Mouse (Mus musculus) embryonic facial prominence, embryonic 14.5 days (tissue): ENCODE data around the gene Luzp1. TPM values are rescaled to one million over a fixed set of nuclear protein-coding genes. Genes with fewer than 3 reads are reported as not detected.
A peak's percentile ranks its signal among the peaks of the same experiment; 100 is the strongest.

Experiments used
- ATAC-seq: fragments of 200-750 bp; cut with Nextera tagmentation; 2 replicates; pipeline ENCODE4 v1.8.0; 2017; ENCODE audit warnings: low read depth, moderate number of reproducible peaks, moderate TSS enrichment
- DNase-seq: peaks from one replicate; pipeline ENCODE4 v3.0.0-alpha.2; 2015; ENCODE audit warnings: low spot score
- H3K27ac ChIP-seq: fragments of 300-500 bp; sonication (generic); replicated peaks from 2 replicates; pipeline ENCODE4 v1.5.1; 2014; ENCODE audit warnings: low read depth, mild to moderate bottlenecking, low read length, moderate library complexity
- H3K27me3 ChIP-seq: fragments of 300-500 bp; sonication (generic); replicated peaks from 2 replicates; pipeline ENCODE4 v1.6.1; 2014; ENCODE audit warnings: low read length; ENCODE audit not compliant: control insufficient read depth, insufficient read depth
- H3K36me3 ChIP-seq: fragments of 300-500 bp; sonication (generic); 2 replicates; pipeline ENCODE4 v1.6.1; 2014; ENCODE audit warnings: low read length, mixed read lengths; ENCODE audit not compliant: control insufficient read depth, insufficient read depth
- H3K4me1 ChIP-seq: fragments of 300-500 bp; sonication (generic); 2 replicates; pipeline ENCODE4 v1.6.1; 2014; ENCODE audit warnings: antibody characterized with exemption, low read length; ENCODE audit not compliant: control insufficient read depth, insufficient read depth
- H3K4me2 ChIP-seq: fragments of 300-500 bp; sonication (generic); 2 replicates; pipeline ENCODE4 v1.6.1; 2014; ENCODE audit warnings: low read depth, mild to moderate bottlenecking, low read length, moderate library complexity, mixed read lengths
- H3K4me3 ChIP-seq: fragments of 300-500 bp; sonication (generic); 2 replicates; pipeline ENCODE4 v1.5.1; 2014; ENCODE audit warnings: low read depth, mild to moderate bottlenecking, low read length
- H3K9ac ChIP-seq: fragments of 300-500 bp; sonication (generic); 2 replicates; pipeline ENCODE4 v1.6.1; 2014; ENCODE audit warnings: low read depth, mild to moderate bottlenecking, low read length, moderate library complexity, mixed read lengths
- H3K9me3 ChIP-seq: fragments of 300-500 bp; sonication (generic); 2 replicates; pipeline ENCODE4 v1.6.1; 2016; ENCODE audit warnings: low read length; ENCODE audit not compliant: control insufficient read depth
- WGBS: fragments of 180-500 bp; shearing (Covaris S2); extraction: QIAGEN DNeasy Blood & Tissue Kit; methylation state at CpG from one replicate; pipeline ENCODE4 v1.1.7; 2014; 5-methylcytosine and 5-hydroxymethylcytosine counted together
- polyA plus RNA-seq: library from polyadenylated mRNA; unstranded; fragments of >200 nt; fragmentation: Nextera tagmentation; extraction: Ambion mirVana; gene quantifications from 2 replicates; pipeline ENCODE4 v1.2.1, GENCODE M21; 2014

Gene Luzp1
- polyA plus RNA-seq, result 83.4 and 99.5 TPM in 2 replicates

GRCm38 (mm10) chr4:136469371-136469903 is at the start of gene Luzp1:
Gene Luzp1, plus strand, starts transcription at chr4:136469761.
- Histone ChIP-seq H3K27me3 (no peaks in the 10 kb centered on the region), H3K27ac (peak within 1 kb of the TSS; percentile 98), H3K9ac (peak within 1 kb of the TSS; percentile 94), H3K9me3 (no peaks in the 10 kb centered on the region), H3K4me3 (peak within 1 kb of the TSS; percentile 89), H3K4me2 (peak within 1 kb of the TSS; percentile 59), H3K36me3 (no peaks in the 10 kb centered on the region), H3K4me1 (peaks cover 30% of the 10 kb centered on the region)
- 3% methylated on average over 19 of the region's 36 CpGs for WGBS
- DNase-seq (peak; percentile 95), ATAC-seq (peak; percentile 92)

- Histone ChIP-seq H3K27ac (no peak within 1 kb of the TSS), H3K9ac (peak within 1 kb of the TSS; percentile 64), H3K9me3 (no peaks in the 10 kb centered on the region), H3K36me3 (no peaks in the 10 kb centered on the region), H3K4me3 (peak within 1 kb of the TSS; percentile 56), H3K4me2 (peak within 1 kb of the TSS; percentile 94), H3K27me3 (peaks cover 31% of the 10 kb centered on the region), H3K4me1 (peaks cover 5% of the 10 kb centered on the region; the same call in 1 of the 2 replicates)
- 72% methylated on average over 9 of the region's 9 CpGs for WGBS
- DNase-seq, result no peak
- no peak for ATAC-seq
These were observed 46.3 kb upstream of the Luzp1 start, which contains the start of gene Htr1d for GRCm38 (mm10) chr4:136423224-136423623. Gene Htr1d, plus strand, starts transcription at chr4:136423524.

- H3K27ac ChIP-seq, result no peak overlapping the region
- ATAC-seq, result peak; percentile 54
- peak; percentile 22 for DNase-seq
- peaks cover 31% of the 10 kb centered on the region for H3K27me3 ChIP-seq
- WGBS, result 1% methylated on average over 53 of the region's 70 CpGs
- no peaks in the 10 kb centered on the region for H3K9me3 ChIP-seq
- peak overlapping the region; percentile 56 for H3K4me3 ChIP-seq
- H3K9ac ChIP-seq, result peak overlapping the region; percentile 64
- H3K36me3 ChIP-seq, result no peaks in the 10 kb centered on the region
- peak overlapping the region; percentile 94 for H3K4me2 ChIP-seq
- H3K4me1 ChIP-seq, result peaks cover 5% of the 10 kb centered on the region; the same call in 1 of the 2 replicates
These were observed 45.2 kb upstream of the Luzp1 start for GRCm38 (mm10) chr4:136424120-136424999.

GRCm38 (mm10) chr4:136425000-136425288 is 44.6 kb upstream of the Luzp1 start:
- Histone ChIP-seq H3K9me3 (no peaks in the 10 kb centered on the region), H3K4me2 (peak overlapping the region; percentile 94), H3K4me1 (peaks cover 5% of the 10 kb centered on the region; the same call in 1 of the 2 replicates), H3K27me3 (peaks cover 31% of the 10 kb centered on the region), H3K27ac (no peak overlapping the region), H3K9ac (peak overlapping the region; percentile 64), H3K4me3 (peak overlapping the region; percentile 56), H3K36me3 (no peaks in the 10 kb centered on the region)
- DNase-seq (peak; percentile 4), ATAC-seq (no peak)
- WGBS, result 5% methylated on average over 15 of the region's 15 CpGs

GRCm38 (mm10) chr4:136430609-136431375 is 38.8 kb upstream of the Luzp1 start:
- no peak overlapping the region for H3K9ac ChIP-seq
- peak; percentile 67 for ATAC-seq

GRCm38 (mm10) chr4:136431376-136431693 is 38.2 kb upstream of the Luzp1 start:
- no peaks in the 10 kb centered on the region for H3K27me3 ChIP-seq
- DNase-seq, result peak; percentile 80
- H3K9ac ChIP-seq, result no peak overlapping the region
- no peak overlapping the region for H3K27ac ChIP-seq
- H3K4me1 ChIP-seq, result no peaks in the 10 kb centered on the region; the same call in 1 of the 2 replicates
- H3K36me3 ChIP-seq, result no peaks in the 10 kb centered on the region
- no peak overlapping the region for H3K4me3 ChIP-seq
- no peak overlapping the region for H3K4me2 ChIP-seq
- peak; percentile 70 for ATAC-seq
- 0% methylated on average over 3 of the region's 3 CpGs for WGBS
- H3K9me3 ChIP-seq, result no peaks in the 10 kb centered on the region

More at GRCm38 (mm10) chr4:136430609-136431375, 38.8 kb upstream of the Luzp1 start:
- WGBS, result 36% methylated on average over 11 of the region's 11 CpGs
- Histone ChIP-seq H3K36me3 (no peaks in the 10 kb centered on the region), H3K4me1 (no peaks in the 10 kb centered on the region; the same call in 1 of the 2 replicates), H3K9me3 (no peaks in the 10 kb centered on the region), H3K4me3 (no peak overlapping the region), H3K27ac (no peak overlapping the region), H3K4me2 (no peak overlapping the region), H3K27me3 (peaks cover 4% of the 10 kb centered on the region)
- no peak for DNase-seq

GRCm38 (mm10) chr4:136434029-136434428 is 35.5 kb upstream of the Luzp1 start:
- Histone ChIP-seq H3K4me2 (no peak overlapping the region), H3K27me3 (no peaks in the 10 kb centered on the region), H3K9ac (no peak overlapping the region), H3K4me1 (no peaks in the 10 kb centered on the region; the same call in 1 of the 2 replicates), H3K4me3 (no peak overlapping the region), H3K27ac (no peak overlapping the region), H3K36me3 (no peaks in the 10 kb centered on the region), H3K9me3 (no peaks in the 10 kb centered on the region)
- ATAC-seq, result 0 out of 2 replicates have a peak, but pooled peaks have one; percentile 39
- WGBS, result 77% methylated on average over 4 of the region's 4 CpGs
- no peak for DNase-seq

GRCm38 (mm10) chr4:136439106-136439505 is 30.5 kb upstream of the Luzp1 start:
- no peaks in the 10 kb centered on the region for H3K27me3 ChIP-seq
- WGBS, result 62% methylated on average over 4 of the region's 4 CpGs
- no peaks in the 10 kb centered on the region for H3K4me1 ChIP-seq
- DNase-seq (peak; percentile 74), ATAC-seq (peak; percentile 81)
- H3K4me3 ChIP-seq, result no peak overlapping the region
- no peaks in the 10 kb centered on the region for H3K36me3 ChIP-seq
- H3K4me2 ChIP-seq, result no peak overlapping the region
- H3K9me3 ChIP-seq, result no peaks in the 10 kb centered on the region
- H3K27ac ChIP-seq, result no peak overlapping the region
- no peak overlapping the region for H3K9ac ChIP-seq
